Mouse (Mus musculus): ENCODE measurements around the gene Ext2.

Gene Ext2

GRCm38 (mm10) chr2:93690064-93690930, 132.1 kb downstream of the Ext2 start:
- ChIA-PET POLR2A (no interaction called here), CTCF (no interaction called here)

GRCm38 (mm10) chr2:93683674-93684073, 138.7 kb downstream of the Ext2 start:
- CTCF ChIA-PET = interaction anchor here in 1 of 4 experiments (0.6 kb wide), 1 partner anchor 103 kb away, joined by 3 read pairs; no protein-coding TSS in a partner anchor
- POLR2A ChIA-PET = interaction anchor here in 1 of 4 experiments (0.6 kb wide), 1 partner anchor 11 kb away, joined by 3 read pairs; no protein-coding TSS in a partner anchor

DNA sequence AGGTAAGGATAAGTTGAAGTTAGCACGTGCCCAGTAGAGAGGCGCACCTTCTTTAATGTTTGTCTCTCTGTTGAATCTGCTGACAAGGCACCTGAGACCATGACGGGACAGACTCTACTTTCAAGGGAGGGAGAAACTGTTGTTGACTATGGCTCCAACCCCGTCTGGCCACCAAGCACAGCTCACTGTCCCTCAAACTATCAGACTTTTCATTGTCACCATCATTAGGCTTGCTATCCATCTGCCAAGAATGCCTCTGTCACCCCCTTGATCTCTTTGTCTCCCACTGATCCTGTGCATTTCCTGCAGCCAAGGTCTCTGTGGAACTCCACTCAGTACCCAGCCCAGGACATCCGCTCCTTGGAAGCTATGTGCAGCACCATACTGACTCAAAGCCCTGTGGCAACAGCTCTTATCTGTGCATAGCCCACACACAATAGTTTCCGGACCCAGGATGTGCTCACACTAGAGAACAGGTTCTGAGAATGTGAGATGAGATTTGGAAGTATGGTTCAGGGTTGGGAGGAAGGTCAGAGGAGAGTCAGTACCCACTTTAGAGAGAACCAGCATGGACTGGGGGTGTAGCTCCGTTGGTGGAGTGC, 139.7 kb downstream of the Ext2 start:
- CTCF ChIA-PET = interaction anchor here in 1 of 4 experiments (0.6 to 0.9 kb wide), 2 partner anchors 13 to 16 kb away, joined by 3 to 4 read pairs; no protein-coding TSS in a partner anchor
- POLR2A ChIA-PET = interaction anchor here in 1 of 4 experiments (0.8 kb wide), 1 partner anchor 31 kb away, joined by 3 read pairs; no protein-coding TSS in a partner anchor

GRCm38 (mm10) chr2:93681321-93681720, 141.0 kb downstream of the Ext2 start:
- ChIA-PET POLR2A (interaction anchor here in 2 of 4 experiments (0.7 to 0.9 kb wide), 2 partner anchors 17 to 130 kb away, joined by 3 to 4 read pairs; no protein-coding TSS in a partner anchor), CTCF (interaction anchor here in 1 of 4 experiments (0.7 kb wide), 1 partner anchor 351 kb away, joined by 4 read pairs; no protein-coding TSS in a partner anchor)

GRCm38 (mm10) chr2:93677231-93677630, 145.1 kb downstream of the Ext2 start:
- ChIA-PET CTCF (interaction anchor here in 2 of 4 experiments (0.5 to 0.9 kb wide), 2 partner anchors 202 to 206 kb away, joined by 3 read pairs; no protein-coding TSS in a partner anchor), POLR2A (interaction anchor here in 1 of 4 experiments (1.7 kb wide), 1 partner anchor 9 kb away, joined by 4 read pairs; no protein-coding TSS in a partner anchor)

GRCm38 (mm10) chr2:93671573-93672184, 150.7 kb downstream of the Ext2 start:
- CTCF ChIA-PET = interaction anchor here in 1 of 4 experiments (1.3 kb wide), 1 partner anchor 197 kb away, joined by 3 read pairs; no protein-coding TSS in a partner anchor
- POLR2A ChIA-PET = no interaction called here

DNA sequence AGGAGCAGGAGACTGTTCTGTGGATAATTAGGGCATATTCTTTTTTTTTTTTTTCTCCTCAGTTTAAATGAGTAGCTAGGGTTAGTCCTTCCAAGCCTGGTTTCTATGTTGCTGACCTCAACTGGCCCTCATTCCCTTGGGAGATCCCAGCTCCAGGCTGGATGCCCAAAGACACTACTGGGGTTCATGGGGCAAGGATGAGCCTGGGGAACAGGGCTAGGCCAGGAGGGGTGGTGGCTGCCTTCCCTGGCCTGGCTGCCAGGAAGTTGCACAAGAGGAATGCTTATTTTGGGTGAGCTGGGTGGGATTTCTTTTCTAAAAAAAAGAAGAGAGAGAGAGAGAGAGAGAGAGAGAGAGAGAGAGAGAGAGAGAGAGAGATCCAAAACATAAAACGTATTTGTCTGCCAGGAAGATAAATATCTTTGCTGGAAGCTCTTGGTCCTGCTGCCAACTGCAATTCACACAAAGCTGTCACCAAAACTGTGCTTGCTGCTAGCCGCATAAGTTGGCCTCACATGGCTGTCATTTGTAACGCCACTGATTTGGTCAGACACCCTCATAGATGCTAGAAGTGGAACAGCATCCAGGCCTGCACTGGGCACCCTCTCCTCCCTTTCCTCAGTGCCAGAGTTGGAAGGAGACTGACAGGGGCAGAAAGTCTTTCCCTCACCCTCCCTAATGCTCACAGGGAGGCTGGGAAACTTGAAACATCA, 156.1 kb downstream of the Ext2 start:
- POLR2A ChIA-PET = interaction anchor here in 1 of 4 experiments (0.5 kb wide), 1 partner anchor 490 kb away, joined by 6 read pairs; no protein-coding TSS in a partner anchor
- CTCF ChIA-PET = interaction anchor here in 3 of 4 experiments (0.6 to 1.0 kb wide), 5 partner anchors 16 to 188 kb away, joined by 3 to 4 read pairs (median 3); no protein-coding TSS in a partner anchor

DNA sequence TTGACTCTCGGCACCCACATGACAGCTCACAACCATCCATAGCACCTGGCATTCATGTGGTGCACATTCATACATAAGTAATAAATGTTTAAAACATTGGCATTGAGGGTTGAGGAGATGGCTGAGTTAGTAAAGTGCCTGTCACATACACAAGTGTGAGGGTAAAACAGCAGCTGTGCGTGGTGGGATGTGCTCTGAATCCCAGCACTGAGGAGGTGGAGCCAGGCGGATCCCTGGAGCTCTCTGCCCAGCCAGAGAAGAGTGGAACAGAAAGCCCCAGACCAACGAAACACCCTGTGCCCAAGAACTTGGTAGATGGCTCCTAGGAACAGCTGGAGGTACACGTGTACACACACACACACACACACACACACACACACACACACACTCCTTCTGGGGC, 156.9 kb downstream of the Ext2 start:
- ChIA-PET CTCF (interaction anchor here in 2 of 4 experiments (0.6 to 1.0 kb wide), 2 partner anchors 19 to 438 kb away, joined by 3 read pairs; no protein-coding TSS in a partner anchor), POLR2A (interaction anchor here in 2 of 4 experiments (0.5 to 0.6 kb wide), 2 partner anchors 23 to 491 kb away, joined by 3 to 6 read pairs; no protein-coding TSS in a partner anchor)

- CTCF ChIA-PET = interaction anchor here in 1 of 4 experiments (0.8 kb wide), 1 partner anchor 185 kb away, joined by 3 read pairs; no protein-coding TSS in a partner anchor
- POLR2A ChIA-PET = no interaction called here
Measured at GRCm38 (mm10) chr2:93662240-93662865, 160.0 kb downstream of the Ext2 start.

DNA sequence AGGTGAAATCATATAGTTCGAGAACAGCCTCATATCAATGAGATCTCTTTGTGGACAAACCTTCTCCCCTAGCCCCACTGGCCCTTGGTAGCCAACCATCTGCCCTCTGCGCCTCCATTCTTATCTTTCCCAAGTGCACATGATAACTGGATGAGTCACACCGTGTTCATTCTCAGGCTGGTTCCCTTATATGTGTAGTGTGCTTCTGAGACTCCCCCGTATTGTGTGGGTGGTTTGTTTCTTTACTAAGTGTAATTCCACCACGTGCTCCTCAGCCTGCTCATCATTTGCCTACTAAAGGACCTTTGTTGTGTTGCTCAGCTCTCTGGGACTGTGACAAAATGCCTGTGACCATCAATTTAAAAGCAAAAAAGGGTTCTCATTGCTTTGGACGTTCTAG, 161.3 kb downstream of the Ext2 start:
- CTCF ChIA-PET = no interaction called here
- POLR2A ChIA-PET = no interaction called here

GRCm38 (mm10) chr2:93659705-93660308, 162.6 kb downstream of the Ext2 start:
- POLR2A ChIA-PET = no interaction called here
- CTCF ChIA-PET = interaction anchor here (0.6 to 2.0 kb wide), 8 partner anchors 13 to 672 kb away, joined by 3 to 9 read pairs (median 4); no protein-coding TSS in a partner anchor

DNA sequence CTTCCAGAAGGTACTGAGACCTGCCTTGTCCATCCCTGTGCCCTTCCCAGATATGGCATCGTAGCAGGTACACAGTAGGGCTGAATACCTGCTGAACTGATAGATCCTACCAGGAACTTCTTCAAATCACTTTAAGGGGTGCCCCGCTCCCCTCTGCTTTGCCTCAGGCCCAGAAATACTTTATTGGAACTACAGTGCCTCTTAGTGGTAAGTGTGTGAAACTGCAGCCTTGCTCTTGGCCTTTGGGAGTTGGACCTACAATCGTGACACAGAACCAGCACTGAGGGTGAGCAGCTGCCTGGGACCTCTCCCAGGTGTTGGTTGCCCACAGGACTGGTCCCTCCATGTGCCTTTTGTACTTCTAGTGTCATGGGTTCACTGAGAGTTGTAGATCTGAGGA, 163.4 kb downstream of the Ext2 start:
- ChIA-PET POLR2A (no interaction called here), CTCF (interaction anchor here in 3 of 4 experiments (1.4 to 2.0 kb wide), 3 partner anchors 183 to 238 kb away, joined by 4 to 5 read pairs (median 5); no protein-coding TSS in a partner anchor)

DNA sequence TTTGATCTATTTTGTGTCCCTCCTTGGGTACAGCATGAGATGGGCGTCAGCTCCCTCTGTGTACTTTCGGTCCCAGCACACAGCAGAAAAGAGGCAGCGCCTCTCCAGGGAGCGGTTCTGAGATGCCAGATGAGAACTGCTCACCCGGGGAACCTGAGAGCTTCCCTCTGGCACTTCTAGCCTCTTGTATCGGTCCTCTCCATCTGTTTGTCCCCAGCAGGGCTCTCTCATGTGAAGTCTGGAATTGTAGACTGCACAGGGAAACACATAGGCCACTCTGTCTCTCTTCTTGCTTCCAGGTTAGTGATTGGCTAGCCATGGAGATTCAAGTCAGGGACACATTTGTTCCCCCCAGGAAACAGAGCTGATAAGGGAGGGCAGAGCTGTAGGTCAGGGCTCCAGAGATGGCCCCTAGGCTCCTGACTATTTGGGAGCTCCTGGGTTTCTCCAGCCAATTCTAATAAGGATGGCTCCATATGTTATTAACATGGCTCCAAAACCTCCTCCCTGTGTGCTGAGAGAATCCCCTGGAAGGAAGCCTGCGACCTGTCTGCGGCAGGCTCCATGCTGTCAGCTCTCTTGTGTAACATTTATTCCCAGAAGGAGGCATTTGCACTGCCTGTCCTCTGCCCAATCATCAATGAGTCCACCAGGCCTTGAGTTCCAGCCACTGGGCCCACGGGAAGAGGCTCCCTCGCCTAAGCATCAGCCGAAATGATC, 167.9 kb downstream of the Ext2 start:
- POLR2A ChIA-PET = no interaction called here
- CTCF ChIA-PET = interaction anchor here in 3 of 4 experiments (0.5 to 0.8 kb wide), 3 partner anchors 10 to 156 kb away, joined by 3 to 5 read pairs (median 4); no protein-coding TSS in a partner anchor

GRCm38 (mm10) chr2:93649243-93649870, 173.0 kb downstream of the Ext2 start:
- ChIA-PET POLR2A (interaction anchor here in 2 of 4 experiments (0.6 kb wide), 3 partner anchors 83 to 1466 kb away, joined by 3 to 5 read pairs (median 3); no protein-coding TSS in a partner anchor), CTCF (interaction anchor here in 1 of 4 experiments (0.6 kb wide), 1 partner anchor 31 kb away, joined by 3 read pairs; no protein-coding TSS in a partner anchor)

DNA sequence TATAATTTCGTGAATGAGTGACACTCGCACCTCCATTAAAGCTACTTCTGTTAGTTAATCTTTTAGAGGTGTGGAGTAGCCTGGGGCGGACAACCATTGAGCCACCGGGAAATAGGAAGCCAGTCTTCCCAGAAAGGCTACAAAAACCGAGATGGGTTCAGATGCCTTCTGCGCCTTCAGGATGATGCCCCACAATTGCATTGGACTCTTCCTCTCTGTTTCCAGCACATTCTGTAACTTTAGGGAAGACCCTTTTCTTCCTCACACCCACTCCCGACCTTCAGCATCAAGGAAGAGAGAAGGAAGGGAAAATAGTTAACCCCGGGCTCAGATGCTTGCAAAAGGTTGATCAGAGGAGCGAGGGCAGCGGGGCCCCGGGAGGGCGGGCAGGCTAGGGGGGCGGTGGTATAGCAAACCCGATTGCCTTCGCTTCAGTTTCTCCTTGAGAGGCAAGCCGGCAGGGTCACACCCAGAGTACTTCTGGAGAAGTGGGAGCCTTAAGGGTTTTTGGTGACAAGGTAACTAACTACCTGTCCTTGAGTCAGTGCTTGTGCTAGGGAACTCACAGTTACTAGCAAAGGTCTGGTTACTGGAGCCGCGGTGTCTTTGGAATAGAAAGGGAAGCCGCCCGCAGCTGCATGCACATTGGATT, 174.3 kb downstream of the Ext2 start:
- CTCF ChIA-PET = interaction anchor here in 2 of 4 experiments (1.0 to 1.1 kb wide), 2 partner anchors 138 to 177 kb away, joined by 3 read pairs; no protein-coding TSS in a partner anchor

More for the DNA sequence above, 174.3 kb downstream of the Ext2 start:
- POLR2A ChIA-PET = interaction anchor here in 1 of 4 experiments (1.0 to 1.5 kb wide), 3 partner anchors 11 to 67 kb away, joined by 3 to 6 read pairs (median 3); no protein-coding TSS in a partner anchor
